Mouse (Mus musculus): Measurements from ENCODE around the gene Opcml.

- no peak for TF ChIP-seq CTCF (IDR thresholded peaks at IDR 0.05; ENCODE audit: extremely low read depth, insufficient read depth, low read length)
- TF ChIP-seq POLR2A (IDR thresholded peaks at IDR 0.05; ENCODE audit: extremely low read depth, insufficient read depth, low read length) = no peak
Observed at GRCm38 (mm10) chr9:28354978-28355377, 564.4 kb downstream of the Opcml start.

Measured in cortical plate, adult 2 months (tissue).